Mouse (Mus musculus) layer of hippocampus, postnatal 36 days (tissue): Measurements from ENCODE around the gene Map4k2. TPM values are rescaled to one million over a fixed set of nuclear protein-coding genes. Genes with fewer than 3 reads are reported as not detected.

Source experiments
- DNase-seq, 2 experiments: peaks; one replicate each; pipeline ENCODE4 v3.0.0; 2022
- total RNA-seq, 2 experiments: library from RNA; stranded (reverse); gene quantifications; 2 replicates each; pipeline ENCODE4 v1.2.3; 2021

Gene Map4k2
- total RNA-seq, 2 experiments from 2014 or later, result 74.9 to 87.7 TPM

DNA sequence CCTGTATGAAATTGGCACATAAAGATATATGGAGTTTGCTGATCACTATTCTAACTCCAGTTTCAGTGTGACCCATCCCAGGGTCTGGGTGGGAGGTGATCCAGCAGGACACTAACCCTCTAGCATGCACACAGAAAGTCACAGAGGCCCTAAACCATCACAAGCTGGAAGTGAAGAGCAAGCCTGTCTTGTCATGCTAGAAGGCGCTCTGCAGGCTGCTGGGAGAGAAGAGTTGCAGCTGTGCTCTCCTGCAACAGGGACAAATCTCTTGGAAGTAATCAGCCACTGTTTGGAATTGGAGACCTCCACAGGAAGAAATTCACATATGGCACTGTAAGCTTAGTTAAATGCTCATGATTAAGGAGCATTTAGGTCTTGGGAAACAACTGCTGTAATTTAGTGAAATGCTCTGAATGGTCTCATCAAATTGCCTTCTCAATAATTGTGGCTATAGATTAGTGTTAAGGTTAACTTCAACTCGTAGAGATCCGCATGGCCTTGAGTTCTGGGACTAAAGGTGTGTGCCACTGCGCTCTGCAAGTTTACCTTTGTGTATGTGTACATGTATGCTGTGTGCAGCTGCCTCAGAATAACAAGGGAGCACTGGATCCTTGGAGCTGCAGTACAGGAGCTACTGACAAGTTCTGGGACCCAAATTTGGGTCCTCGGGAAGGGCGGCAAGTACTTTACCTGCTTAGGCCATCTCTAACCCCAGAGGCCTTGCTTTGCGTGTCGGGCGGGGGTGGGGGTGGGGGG lies 39.7 kb downstream of the Map4k2 start:
- DNase-seq, result no peak

DNA sequence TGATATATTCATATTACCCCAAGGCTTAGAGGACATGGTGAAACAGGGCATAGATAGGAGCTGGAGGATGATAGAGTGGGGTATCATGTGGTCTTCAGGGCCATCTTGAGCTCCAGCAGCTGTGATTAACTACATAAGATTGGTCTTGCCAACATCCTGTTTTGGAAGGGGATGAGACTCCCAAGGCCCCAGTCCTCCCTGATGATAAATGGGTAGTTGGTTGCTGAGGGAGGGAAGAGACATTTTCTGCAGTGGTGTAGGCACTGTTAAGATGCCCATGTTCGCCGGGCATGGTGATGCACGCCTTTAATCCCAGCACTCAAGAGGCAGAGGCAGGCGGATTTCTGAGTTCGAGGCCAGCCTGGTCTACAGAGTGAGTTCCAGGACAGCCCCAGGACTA lies 40.3 kb downstream of the Map4k2 start:
- DNase-seq, result no peak

DNA sequence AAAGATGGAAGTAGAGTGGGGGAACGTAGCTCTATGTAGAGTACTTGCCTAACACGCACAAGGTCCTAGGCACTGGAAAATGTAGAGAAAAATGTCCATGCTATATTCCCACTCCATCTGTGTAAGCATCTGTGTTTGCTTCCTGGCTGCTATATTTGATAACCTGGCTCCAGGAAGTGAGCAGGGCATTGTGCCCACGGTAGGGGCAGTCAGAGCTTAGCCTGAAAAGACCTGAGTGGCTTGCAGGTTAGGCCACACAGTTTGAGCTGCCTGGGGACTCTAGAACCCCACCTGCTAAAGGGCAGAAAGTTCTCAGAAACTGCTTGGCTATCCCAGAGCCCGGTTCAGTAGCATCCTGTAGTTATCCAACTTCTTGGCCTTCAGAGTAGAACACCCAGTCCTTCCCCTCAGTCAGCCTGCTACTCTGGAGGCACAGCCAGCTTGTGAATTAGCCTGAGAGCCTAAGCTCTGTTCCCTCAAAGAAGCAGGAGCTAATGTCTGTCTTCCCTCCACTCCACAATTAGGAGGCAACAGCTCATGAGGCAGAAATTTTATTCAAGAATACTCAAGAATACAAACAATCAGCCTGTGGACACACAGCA lies 41.5 kb downstream of the Map4k2 start:
- no peak for DNase-seq

DNA sequence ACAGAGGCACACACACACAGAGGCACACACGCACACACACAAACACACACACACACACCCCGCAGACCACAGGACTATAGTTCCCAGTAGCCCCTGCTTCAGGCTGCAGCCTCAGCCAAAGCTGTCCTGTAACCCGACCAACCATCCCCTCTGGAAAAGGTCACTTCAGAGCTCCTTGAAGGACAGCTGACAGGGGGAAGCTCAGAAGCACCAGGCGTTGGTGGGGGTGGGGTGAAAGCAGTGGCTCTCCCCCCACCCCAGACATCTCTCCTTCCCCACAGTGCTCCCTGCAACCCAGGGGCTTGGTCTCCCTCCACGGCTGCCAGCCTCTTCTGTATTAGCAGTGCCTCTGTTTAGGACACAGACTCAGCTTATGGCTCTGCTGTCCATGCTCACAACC lies 42.5 kb downstream of the Map4k2 start:
- no peak for DNase-seq

DNA sequence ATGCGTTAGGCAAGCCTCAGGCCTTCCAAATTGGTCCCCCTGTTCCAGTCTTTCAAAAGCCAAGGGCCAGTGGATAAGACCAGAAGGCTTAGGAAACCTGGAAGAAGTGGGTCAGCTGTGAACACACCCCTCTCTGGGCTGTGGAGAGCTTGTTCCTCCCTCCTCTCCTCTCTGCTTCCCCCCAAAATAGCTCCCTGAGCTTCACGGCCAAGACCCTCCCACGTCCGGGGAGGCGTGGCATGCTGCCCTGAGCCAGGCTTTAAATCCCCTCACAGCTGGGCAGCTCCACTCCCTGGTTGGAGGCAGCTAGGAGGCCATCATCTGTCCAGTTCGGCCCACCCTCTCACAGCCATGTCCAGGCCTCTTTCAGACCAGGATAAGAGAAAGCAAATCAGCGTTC lies 43.2 kb downstream of the Map4k2 start, which contains the start of gene Pygm:
TSS of gene Pygm (plus strand) at position 272 of the 400 bp plus-strand sequence.
- DNase-seq, result no peak

DNA sequence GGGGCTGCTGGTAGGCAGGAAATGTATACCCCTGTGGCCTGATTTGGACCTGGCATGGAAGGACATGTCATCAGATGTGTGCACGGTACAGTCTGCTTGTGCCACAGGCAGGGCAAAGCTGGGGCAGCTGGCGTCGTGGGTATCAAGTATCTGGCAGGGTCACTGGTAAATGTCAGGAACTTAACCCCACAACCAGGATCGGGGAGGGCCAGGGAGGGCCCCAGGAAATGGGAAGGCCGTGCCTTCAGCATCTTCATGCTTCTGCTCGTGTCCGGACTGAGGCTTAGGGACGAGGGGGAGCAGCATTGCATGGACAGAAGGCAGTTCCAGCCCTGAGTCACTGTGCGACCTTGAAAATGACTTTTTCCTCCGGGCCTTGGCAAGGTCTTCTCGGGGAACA lies 44.0 kb downstream of the Map4k2 start:
- DNase-seq, result no peak

DNA sequence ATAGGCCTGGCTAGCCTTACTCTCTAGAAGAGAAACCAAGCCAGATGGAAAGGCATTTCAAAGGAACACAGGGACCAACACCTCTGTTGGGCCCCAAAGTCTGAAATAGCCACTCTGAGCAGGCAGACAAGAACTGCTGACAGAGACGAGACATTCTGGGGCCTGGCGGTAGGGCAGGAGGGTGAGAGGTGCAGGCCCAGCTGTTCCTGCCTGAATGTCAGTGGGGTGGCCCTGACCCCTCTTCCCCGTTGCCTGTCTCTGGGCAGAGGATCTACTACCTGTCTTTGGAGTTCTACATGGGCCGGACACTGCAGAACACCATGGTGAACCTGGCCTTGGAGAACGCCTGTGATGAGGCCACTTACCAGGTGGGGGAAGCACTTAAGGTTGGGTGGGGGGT lies 44.5 kb downstream of the Map4k2 start:
- DNase-seq, result no peak

DNA sequence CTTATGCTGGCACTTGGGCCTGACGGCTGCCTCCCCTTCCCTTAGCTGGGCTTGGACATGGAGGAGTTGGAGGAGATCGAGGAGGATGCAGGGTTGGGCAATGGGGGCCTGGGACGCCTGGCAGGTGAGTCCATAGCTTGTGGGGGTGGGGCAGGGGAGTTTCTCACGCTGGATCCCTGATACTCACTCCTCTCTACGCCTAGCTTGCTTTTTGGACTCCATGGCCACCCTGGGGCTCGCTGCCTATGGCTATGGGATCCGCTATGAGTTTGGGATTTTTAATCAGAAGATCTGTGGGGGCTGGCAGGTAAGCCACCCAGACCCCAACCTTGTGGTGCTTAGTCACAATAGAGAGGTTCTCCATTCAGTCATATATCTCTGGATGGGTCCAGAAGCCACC lies 44.9 kb downstream of the Map4k2 start:
- no peak for DNase-seq

DNA sequence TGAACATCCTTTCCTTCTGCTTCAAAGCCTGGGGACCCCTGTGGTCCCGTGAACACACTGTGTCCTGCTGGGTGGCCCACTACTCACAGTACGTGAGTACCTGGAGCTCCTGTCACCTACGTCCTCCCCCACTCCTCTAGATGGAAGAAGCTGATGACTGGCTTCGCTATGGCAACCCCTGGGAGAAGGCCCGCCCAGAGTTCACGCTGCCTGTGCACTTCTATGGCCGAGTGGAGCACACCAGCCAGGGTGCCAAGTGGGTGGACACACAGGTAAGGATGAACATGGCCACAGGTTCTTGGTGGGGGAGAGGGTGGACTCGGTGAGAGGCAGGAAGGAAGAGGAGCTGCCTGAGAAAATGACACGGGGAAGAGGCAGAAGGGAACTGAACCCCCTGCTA lies 45.3 kb downstream of the Map4k2 start:
- DNase-seq, result no peak

DNA sequence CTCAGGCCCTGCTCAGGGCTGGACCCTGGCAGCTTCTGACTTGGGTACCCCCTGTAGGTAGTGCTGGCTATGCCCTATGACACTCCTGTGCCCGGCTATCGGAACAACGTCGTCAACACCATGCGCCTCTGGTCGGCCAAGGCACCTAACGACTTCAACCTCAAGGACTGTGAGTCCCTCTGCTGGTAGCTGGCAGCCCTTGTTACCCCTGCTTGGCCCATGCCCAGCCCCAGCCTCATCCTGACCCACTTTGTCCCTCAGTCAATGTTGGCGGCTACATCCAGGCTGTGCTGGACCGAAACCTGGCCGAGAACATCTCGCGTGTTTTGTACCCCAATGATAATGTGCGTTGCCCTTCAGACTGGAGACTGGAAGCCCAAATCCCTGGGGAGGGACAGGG lies 47.1 kb downstream of the Map4k2 start:
- DNase-seq, result no peak

DNA sequence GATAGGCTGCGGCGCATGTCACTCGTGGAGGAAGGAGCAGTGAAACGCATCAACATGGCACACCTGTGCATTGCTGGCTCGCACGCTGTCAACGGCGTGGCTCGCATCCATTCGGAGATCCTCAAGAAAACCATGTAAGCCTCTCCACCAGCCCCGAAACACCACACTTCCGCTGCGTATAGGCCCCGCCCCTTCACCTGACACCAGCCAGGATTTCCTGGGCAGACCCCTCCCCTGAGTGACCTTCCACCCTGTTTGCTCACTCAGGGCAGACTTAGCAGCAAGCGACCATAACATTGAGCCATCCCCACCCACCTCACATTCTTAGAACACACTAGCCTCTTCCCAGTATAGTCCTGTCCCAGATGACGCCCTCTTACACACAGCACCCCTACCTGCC lies 48.9 kb downstream of the Map4k2 start:
- no peak for DNase-seq

DNA sequence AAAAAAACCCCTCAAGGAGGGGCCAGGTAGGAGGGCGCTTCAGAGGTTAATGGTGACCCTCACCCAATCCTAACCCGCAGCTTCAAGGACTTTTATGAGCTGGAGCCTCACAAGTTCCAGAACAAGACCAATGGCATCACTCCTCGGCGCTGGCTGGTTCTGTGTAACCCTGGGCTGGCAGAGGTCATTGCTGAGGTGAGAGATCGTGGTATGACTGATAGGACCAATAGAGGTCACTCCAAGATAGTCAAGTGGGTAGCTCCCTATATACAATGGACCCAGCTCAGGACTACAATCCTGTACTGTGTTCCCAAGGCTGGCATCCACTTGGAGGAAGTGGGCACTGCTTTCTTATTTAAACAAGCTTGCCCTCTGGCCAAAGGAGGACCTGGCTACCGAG lies 49.3 kb downstream of the Map4k2 start:
- DNase-seq, result no peak

DNA sequence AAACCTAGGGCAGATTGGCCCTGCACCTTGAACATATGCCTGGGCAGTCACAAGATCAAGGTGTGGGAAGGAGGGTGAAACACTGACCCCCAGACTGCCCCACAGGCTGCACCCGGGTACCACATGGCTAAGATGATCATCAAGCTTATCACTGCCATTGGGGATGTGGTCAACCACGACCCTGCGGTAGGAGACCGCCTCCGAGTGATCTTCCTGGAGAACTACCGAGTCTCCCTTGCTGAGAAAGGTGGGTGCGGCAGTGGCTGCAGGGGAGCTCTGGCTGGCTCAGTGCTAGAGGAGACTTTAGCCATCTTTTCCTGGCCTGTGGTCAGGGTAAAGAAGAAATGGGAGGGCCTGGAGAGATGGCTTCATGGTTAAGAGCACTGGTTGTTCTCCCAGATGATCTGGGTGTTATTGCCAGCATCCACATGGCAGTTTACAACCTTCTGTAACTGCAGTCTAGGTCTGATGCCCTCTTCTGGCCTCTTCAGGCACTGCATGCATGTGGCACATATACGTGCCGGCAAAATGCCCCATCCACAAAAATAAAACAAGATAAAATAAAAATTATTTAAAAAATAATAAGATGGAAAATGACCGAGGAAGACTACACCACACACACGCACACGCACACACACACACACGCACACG lies 51.9 kb downstream of the Map4k2 start:
- no peak for DNase-seq

DNA sequence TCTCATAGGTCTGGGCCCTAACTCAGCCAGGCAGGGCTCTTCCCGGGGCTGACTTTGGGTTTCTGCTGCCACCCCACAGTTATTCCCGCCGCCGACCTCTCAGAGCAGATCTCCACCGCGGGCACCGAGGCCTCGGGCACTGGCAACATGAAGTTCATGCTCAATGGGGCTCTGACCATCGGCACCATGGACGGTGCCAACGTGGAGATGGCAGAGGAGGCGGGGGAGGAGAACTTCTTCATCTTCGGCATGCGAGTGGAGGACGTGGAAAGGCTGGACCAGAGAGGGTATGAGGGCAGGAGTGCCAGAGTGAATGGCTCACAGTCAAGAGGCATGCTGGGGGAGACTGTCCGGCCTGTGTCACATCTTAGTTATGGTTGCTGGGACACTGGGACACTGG lies 52.7 kb downstream of the Map4k2 start:
- no peak for DNase-seq

DNA sequence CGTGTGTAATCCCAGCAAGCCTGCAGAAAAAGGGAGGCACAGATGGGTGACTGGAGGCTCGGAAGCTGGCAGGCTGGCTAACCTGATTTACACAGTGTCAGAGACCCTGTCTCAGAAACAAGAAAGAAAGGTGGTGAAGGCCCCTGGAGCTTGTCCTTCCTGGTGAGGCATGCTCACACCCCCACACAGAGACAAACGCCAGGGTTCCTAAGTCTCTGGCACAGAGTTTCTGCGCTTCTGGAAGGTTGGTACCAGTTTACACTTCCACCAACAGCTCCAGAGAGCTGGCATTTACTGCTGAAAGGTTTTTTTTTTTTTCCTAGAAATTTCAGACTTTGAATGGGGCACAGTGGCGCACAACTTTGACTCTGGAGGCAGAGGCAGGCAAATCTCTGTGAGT lies 55.3 kb downstream of the Map4k2 start:
- no peak for DNase-seq

DNA sequence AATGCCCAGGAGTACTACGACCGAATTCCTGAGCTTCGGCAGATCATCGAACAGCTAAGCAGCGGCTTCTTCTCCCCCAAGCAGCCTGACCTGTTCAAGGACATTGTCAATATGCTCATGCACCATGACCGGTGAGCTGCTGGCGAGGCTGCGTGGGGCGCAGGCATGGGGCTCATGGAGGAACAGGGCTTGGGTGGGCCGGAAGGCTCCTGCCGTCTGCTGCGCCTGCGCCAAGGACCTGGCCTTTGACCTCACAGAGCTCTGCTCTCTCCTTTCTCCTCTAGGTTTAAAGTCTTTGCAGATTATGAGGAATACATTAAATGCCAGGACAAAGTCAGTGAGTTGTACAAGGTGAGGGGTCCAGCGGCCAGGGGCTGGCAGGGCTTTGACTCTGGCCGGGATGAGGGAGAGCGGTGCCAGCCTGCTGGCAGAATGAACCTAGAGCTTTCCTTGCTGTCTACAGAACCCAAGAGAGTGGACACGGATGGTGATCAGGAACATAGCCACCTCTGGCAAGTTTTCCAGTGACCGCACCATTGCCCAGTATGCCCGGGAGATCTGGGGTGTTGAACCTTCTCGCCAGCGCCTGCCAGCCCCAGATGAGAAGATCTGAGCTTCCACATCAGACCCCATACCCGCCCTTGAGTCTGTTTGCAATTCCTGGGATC lies 56.8 kb downstream of the Map4k2 start:
- DNase-seq, result no peak

DNA sequence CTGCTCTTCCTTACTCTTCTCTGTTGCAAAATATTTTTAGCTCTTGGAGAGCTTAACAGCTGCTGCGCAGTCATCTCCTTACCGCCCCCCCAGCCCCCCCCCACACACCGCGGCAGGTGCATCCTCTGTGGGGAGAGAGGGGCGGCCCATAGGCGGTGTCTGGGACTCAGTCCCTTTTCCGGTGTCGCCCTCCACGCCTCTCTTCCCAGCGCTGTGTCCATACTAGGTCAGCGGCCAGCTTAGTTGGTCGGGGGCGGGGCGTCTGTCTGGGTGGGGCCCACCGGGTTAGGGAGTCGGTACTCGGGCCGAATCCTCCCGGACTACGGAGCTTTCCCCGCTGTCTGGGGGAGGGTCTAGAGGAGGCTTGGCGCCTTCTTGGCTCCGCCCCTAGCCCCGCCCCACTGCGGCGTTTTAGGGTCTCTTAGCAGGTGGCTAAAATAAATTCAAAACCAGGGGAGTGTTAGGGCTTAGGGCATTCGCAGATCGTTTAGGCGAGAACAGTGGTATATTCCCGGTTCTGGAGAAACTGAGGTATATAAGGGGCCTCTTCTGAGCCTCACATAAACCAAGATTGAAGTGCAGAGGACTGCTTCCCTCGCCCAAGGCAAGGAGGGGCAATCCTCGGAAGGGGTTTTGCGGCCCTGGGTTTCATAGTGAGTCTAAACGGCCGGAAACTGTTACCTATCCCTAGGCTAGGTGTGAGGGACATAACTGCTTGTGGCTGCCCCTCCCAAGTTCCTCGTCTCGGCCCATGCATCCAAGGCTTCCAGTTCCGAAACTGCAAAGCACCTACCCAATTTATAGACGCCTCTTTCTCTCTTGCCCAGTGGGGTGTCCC lies 57.7 kb downstream of the Map4k2 start:
- no peak for DNase-seq

DNA sequence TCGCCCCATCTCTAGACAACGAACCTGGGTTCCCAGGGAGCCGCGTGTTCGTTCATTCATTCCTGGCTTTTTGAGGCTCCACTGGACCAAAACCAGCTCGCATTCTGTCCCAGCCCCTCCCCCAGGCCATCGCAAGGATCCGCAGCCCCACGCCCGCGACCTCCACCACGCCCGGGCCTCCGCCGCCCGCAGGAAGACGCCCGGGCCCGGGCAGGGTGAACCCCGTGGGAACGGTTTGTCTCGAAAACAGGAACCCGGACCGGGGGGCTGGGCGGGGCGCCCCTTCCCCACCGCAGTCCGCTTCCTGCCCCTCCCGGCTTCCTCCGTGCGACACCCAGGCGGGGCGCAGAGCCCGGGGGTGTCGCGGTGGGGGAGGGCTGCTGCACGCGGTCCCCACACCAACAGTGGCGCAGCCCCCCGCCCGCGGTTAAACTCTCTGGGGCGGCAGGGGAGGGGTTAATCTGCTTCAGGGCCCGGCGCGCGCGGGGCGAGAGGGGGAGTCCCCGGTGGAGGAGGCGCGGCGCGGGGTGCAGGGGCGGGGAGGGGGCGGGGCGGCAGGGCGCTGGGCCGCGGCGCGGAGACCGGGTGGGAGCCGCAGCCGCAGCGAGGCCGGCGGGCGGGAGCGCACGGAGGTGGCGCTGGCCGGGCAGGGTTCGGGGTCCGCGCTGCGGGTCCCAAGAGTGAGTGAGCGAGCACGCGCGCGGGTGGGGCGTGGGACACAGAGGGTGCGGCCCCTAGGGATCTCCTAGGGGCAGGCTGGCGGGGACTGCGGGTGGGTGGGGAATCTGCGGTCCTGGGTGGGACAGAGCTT lies 58.6 kb downstream of the Map4k2 start, which contains the start of gene Rasgrp2:
TSS of gene Rasgrp2 (plus strand) at position 56 of the 811 bp plus-strand sequence.
- no peak for DNase-seq

DNA sequence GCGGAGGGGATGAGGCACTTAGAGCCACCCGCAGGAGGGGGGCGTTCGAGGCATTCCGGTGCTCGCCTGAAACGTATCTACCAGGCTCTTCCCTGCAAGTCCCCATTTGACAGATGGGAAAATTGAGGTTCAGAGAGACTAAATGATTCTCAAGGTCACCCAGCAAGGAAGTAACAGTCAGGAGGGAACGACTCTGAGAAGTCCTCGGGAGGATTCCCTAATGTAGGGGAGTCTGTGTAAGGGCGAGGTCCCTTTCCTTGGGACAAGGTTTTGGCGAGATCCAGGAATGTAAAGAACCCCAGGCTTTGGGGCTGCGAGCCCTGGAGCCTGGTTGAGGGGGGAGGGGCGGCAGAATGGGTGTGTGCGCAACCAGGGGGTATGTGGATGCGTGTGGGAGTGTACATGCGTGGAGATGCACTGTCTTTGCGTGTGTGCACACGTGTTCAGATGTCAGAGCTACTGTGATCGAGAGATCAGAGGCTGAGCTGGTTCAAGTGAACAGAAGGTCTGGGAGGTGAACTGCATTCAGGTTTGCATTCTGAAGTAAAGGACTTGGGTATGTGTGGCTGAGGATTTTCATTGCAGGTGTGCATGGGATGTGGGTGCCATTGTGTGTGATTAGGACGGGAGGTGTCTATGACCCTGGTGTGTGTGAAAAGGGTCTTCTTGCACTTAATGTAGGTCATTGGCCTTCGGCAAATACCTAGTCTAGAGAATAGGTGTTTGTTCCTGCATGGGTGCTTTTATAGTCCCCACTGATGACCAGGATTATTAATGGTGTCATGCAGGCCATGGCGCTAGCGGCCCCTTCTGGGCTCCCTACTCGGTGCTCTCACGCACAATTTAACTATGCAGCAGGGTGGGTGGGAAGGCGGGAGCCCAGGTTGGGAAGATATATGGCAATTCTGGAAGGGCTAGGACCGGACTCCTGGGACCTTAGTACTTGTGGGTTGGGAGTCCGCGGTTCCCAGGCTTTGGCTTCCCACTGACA lies 59.5 kb downstream of the Map4k2 start:
- no peak for DNase-seq
